ENCODE assay signal across 8 mouse cellular contexts in genomic region chrX:7765281-7765670, GRCm38 (mm10). TPM values are rescaled to one million over a fixed set of nuclear protein-coding genes. Genes with fewer than 3 reads are reported as not detected.
DNase-seq lines count a peak whose midpoint lies in the region; ATAC-seq and TF ChIP-seq lines count a peak whose summit lies in the region.

No protein-coding gene starts in this region.

- no peak for TF ChIP-seq POLR2A in limb, embryonic 14.5 days (IDR thresholded peaks at IDR 0.05; ENCODE audit: borderline replicate concordance, extremely low read depth, insufficient read depth, insufficient read length)

- peak overlapping the region; percentile 43 for H3K9ac ChIP-seq in forebrain, embryonic 14.5 days (ENCODE audit: low read length)
- H3K9ac ChIP-seq in limb, embryonic 14.5 days (ENCODE audit: low read depth, low read length, severe bottlenecking), result no peak overlapping the region
- peak overlapping the region; percentile 6; the same call in 1 of the 2 replicates for H3K9ac ChIP-seq in stomach, embryonic 14.5 days (replicated peaks; ENCODE audit: low read depth, low read length)

- H3K4me3 ChIP-seq in megakaryocyte, embryonic 14.5 days (replicated peaks), result peak overlapping the region; percentile 52
- H3K4me3 ChIP-seq in forebrain, embryonic 14.5 days (ENCODE audit: low read depth, low read length), result peak overlapping the region; percentile 53
- H3K4me3 ChIP-seq in limb, embryonic 14.5 days (replicated peaks; ENCODE audit: low read length), result 0 out of 2 replicates have a peak overlapping the region, but pooled peaks have one; percentile 59
- H3K4me3 ChIP-seq in stomach, embryonic 14.5 days (ENCODE audit: low read depth, low read length), result peak overlapping the region; percentile 6; the same call in 1 of the 2 replicates

- no peak overlapping the region for H3K27ac ChIP-seq in forebrain, embryonic 14.5 days (ENCODE audit: low read depth, low read length)
- no peak overlapping the region for H3K27ac ChIP-seq in limb, embryonic 14.5 days (replicated peaks; ENCODE audit: low read depth, low read length)
- no peak overlapping the region for H3K27ac ChIP-seq in stomach, embryonic 14.5 days (ENCODE audit: low read length)

- WGBS in forebrain, embryonic 14.5 days, result 38% methylated on average over 13 of the region's 13 CpGs
- WGBS in limb, embryonic 14.5 days, result 35% methylated on average over 9 of the region's 13 CpGs
- 24% methylated on average over 13 of the region's 13 CpGs for WGBS in stomach, embryonic 14.5 days

- peaks cover 50% of the 10 kb centered on the region for H3K36me3 ChIP-seq in megakaryocyte, embryonic 14.5 days (replicated peaks; ENCODE audit: low read length)
- peaks cover 18% of the 10 kb centered on the region; the same call in 1 of the 2 replicates for H3K36me3 ChIP-seq in forebrain, embryonic 14.5 days (ENCODE audit: control insufficient read depth, insufficient read depth, low read length)
- peaks cover 29% of the 10 kb centered on the region for H3K36me3 ChIP-seq in limb, embryonic 14.5 days (ENCODE audit: control insufficient read depth, insufficient read depth, low read length)
- H3K36me3 ChIP-seq in stomach, embryonic 14.5 days (ENCODE audit: control insufficient read depth, insufficient read depth, low read length), result peaks cover 4% of the 10 kb centered on the region; the same call in 1 of the 2 replicates

- H3K4me1 ChIP-seq in megakaryocyte, embryonic 14.5 days, result peaks cover 38% of the 10 kb centered on the region
- peaks cover 7% of the 10 kb centered on the region; the same call in 1 of the 2 replicates for H3K4me1 ChIP-seq in forebrain, embryonic 14.5 days (ENCODE audit: control insufficient read depth, insufficient read depth, low read length)
- H3K4me1 ChIP-seq in limb, embryonic 14.5 days (ENCODE audit: control insufficient read depth, insufficient read depth, low read length), result no peaks in the 10 kb centered on the region
- no peaks in the 10 kb centered on the region for H3K4me1 ChIP-seq in stomach, embryonic 14.5 days (ENCODE audit: control insufficient read depth, insufficient read depth, low read length)

- H3K4me2 ChIP-seq in forebrain, embryonic 14.5 days (ENCODE audit: low read length), result peak overlapping the region; percentile 63
- peak overlapping the region; percentile 55 for H3K4me2 ChIP-seq in limb, embryonic 14.5 days (replicated peaks; ENCODE audit: low read depth, low read length, severe bottlenecking)
- H3K4me2 ChIP-seq in stomach, embryonic 14.5 days (replicated peaks; ENCODE audit: low read depth, low read length), result peak overlapping the region; percentile 57

- no peaks in the 10 kb centered on the region for H3K9me3 ChIP-seq in megakaryocyte, embryonic 14.5 days
- H3K9me3 ChIP-seq in forebrain, embryonic 14.5 days (replicated peaks; ENCODE audit: control insufficient read depth, low read length), result no peaks in the 10 kb centered on the region
- H3K9me3 ChIP-seq in limb, embryonic 14.5 days (ENCODE audit: control insufficient read depth, low read length), result no peaks in the 10 kb centered on the region
- H3K9me3 ChIP-seq in stomach, embryonic 14.5 days (ENCODE audit: control insufficient read depth, low read depth, low read length), result no peaks in the 10 kb centered on the region

- ATAC-seq in megakaryocyte, adult 5-6 weeks (ENCODE audit: poor library complexity, severe bottlenecking), result no peak
- no peak for ATAC-seq in forebrain, embryonic 14.5 days
- ATAC-seq in limb, embryonic 14.5 days (ENCODE audit: low FRiP score, low read depth), result no peak
- no peak for ATAC-seq in stomach, embryonic 14.5 days (ENCODE audit: insufficient number of reproducible peaks, insufficient read depth, low FRiP score, low read depth)

- H3K27me3 ChIP-seq in megakaryocyte, embryonic 14.5 days (replicated peaks), result no peaks in the 10 kb centered on the region
- H3K27me3 ChIP-seq in forebrain, embryonic 14.5 days (replicated peaks; ENCODE audit: control insufficient read depth, insufficient read depth, low read length), result no peaks in the 10 kb centered on the region
- H3K27me3 ChIP-seq in limb, embryonic 14.5 days (ENCODE audit: control insufficient read depth, insufficient read depth, low read length), result no peaks in the 10 kb centered on the region
- no peaks in the 10 kb centered on the region for H3K27me3 ChIP-seq in stomach, embryonic 14.5 days (ENCODE audit: control insufficient read depth, insufficient read depth, low read length)

- no peak for DNase-seq in forebrain, embryonic 14.5 days (ENCODE audit: low spot score)
- no peak for DNase-seq in limb, embryonic 14.5 days (ENCODE audit: low spot score)
- no peak for DNase-seq in left cerebral cortex, adult 9 months (ENCODE audit: low spot score in 2 of 2)
- DNase-seq in layer of hippocampus, adult 18-20 months (ENCODE audit: low spot score in 2 of 2), result no peak
- no peak for DNase-seq in cerebellum, postnatal 4 days (ENCODE audit: low spot score in 2 of 2)

RNA-seq across cellular contexts. Expression of gene Tfe3, which starts 2.9 kb away (rescaled TPM):
- polyA plus RNA-seq in megakaryocyte, embryonic 14.5 days (2012; ENCODE audit: insufficient read depth, low replicate concordance), result 17.5 and 17.8 TPM in 2 replicates
- 45.9 and 54.6 TPM in 2 replicates for total RNA-seq in megakaryocyte, adult 5-6 weeks (2015)
- 22.3 and 39.4 TPM in 2 replicates for total RNA-seq in megakaryocyte, adult 5-6 weeks (2017)
- polyA plus RNA-seq in forebrain, embryonic 14.5 days (2014; fragmentation: Nextera tagmentation; extraction: Ambion mirVana), result 16.1 and 23.9 TPM in 2 replicates
- polyA plus RNA-seq in limb, embryonic 14.5 days (2012; rRNA removed), result 24.4 and 25.3 TPM in 2 replicates
- polyA plus RNA-seq in limb, embryonic 14.5 days (2014; fragmentation: Nextera tagmentation; extraction: Ambion mirVana), result 22.1 and 22.2 TPM in 2 replicates
- polyA plus RNA-seq in stomach, embryonic 14.5 days (2014; fragmentation: Nextera tagmentation; extraction: Ambion mirVana), result 20.9 and 22.3 TPM in 2 replicates
- 10 to 100 TPM; 33.7 to 38.7 TPM for total RNA-seq in layer of hippocampus, adult 18-20 months (2021)

RNA-seq across cellular contexts. Expression of gene Ccdc120, which starts 14.6 kb away (rescaled TPM):
- polyA plus RNA-seq in megakaryocyte, embryonic 14.5 days (2012; ENCODE audit: insufficient read depth, low replicate concordance), result 8.5 and 31.6 TPM in 2 replicates
- total RNA-seq in megakaryocyte, adult 5-6 weeks (2015), result not detected in 2 replicates
- not detected in 2 replicates for total RNA-seq in megakaryocyte, adult 5-6 weeks (2017)
- 43.8 and 45.3 TPM in 2 replicates for polyA plus RNA-seq in forebrain, embryonic 14.5 days (2014; fragmentation: Nextera tagmentation; extraction: Ambion mirVana)
- polyA plus RNA-seq in limb, embryonic 14.5 days (2012; rRNA removed), result 25.7 and 38.6 TPM in 2 replicates
- polyA plus RNA-seq in limb, embryonic 14.5 days (2014; fragmentation: Nextera tagmentation; extraction: Ambion mirVana), result 14.9 and 16.0 TPM in 2 replicates
- 18.5 and 24.6 TPM in 2 replicates for polyA plus RNA-seq in stomach, embryonic 14.5 days (2014; fragmentation: Nextera tagmentation; extraction: Ambion mirVana)
- total RNA-seq in layer of hippocampus, adult 18-20 months (2021), result 10 to 100 TPM; 17.6 to 21.5 TPM

RNA-seq across cellular contexts. Expression of gene Gripap1, which starts 24.3 kb away (rescaled TPM):
- polyA plus RNA-seq in megakaryocyte, embryonic 14.5 days (2012; ENCODE audit: insufficient read depth, low replicate concordance), result 7.5 and 16.3 TPM in 2 replicates
- total RNA-seq in megakaryocyte, adult 5-6 weeks (2015), result 39.5 and 55.4 TPM in 2 replicates
- total RNA-seq in megakaryocyte, adult 5-6 weeks (2017), result 70.5 and 81.9 TPM in 2 replicates
- 44.0 and 50.4 TPM in 2 replicates for polyA plus RNA-seq in forebrain, embryonic 14.5 days (2014; fragmentation: Nextera tagmentation; extraction: Ambion mirVana)
- polyA plus RNA-seq in limb, embryonic 14.5 days (2012; rRNA removed), result 60.2 and 63.0 TPM in 2 replicates
- 31.9 and 32.9 TPM in 2 replicates for polyA plus RNA-seq in limb, embryonic 14.5 days (2014; fragmentation: Nextera tagmentation; extraction: Ambion mirVana)
- 35.7 and 41.8 TPM in 2 replicates for polyA plus RNA-seq in stomach, embryonic 14.5 days (2014; fragmentation: Nextera tagmentation; extraction: Ambion mirVana)
- total RNA-seq in layer of hippocampus, adult 18-20 months (2021), result 100 to 1,000 TPM in 1 of 2 experiments, 10 to 100 TPM in 1; 95.3 to 105 TPM

RNA-seq across cellular contexts. Expression of gene Praf2, which starts 37.0 kb away (rescaled TPM):
- 28.2 and 91.3 TPM in 2 replicates for polyA plus RNA-seq in megakaryocyte, embryonic 14.5 days (2012; ENCODE audit: insufficient read depth, low replicate concordance)
- total RNA-seq in megakaryocyte, adult 5-6 weeks (2015), result 7.8 and 20.6 TPM in 2 replicates
- 5.4 and 5.8 TPM in 2 replicates for total RNA-seq in megakaryocyte, adult 5-6 weeks (2017)
- 139 and 145 TPM in 2 replicates for polyA plus RNA-seq in forebrain, embryonic 14.5 days (2014; fragmentation: Nextera tagmentation; extraction: Ambion mirVana)
- polyA plus RNA-seq in limb, embryonic 14.5 days (2012; rRNA removed), result 83.7 and 91.1 TPM in 2 replicates
- polyA plus RNA-seq in limb, embryonic 14.5 days (2014; fragmentation: Nextera tagmentation; extraction: Ambion mirVana), result 89.4 and 92.0 TPM in 2 replicates
- polyA plus RNA-seq in stomach, embryonic 14.5 days (2014; fragmentation: Nextera tagmentation; extraction: Ambion mirVana), result 91.5 and 95.7 TPM in 2 replicates
- total RNA-seq in layer of hippocampus, adult 18-20 months (2021), result 100 to 1,000 TPM in 1 of 2 experiments, 10 to 100 TPM in 1; 97.3 to 100 TPM

RNA-seq across cellular contexts. Expression of gene Gm45208, which starts 43.2 kb away (rescaled TPM):
- polyA plus RNA-seq in megakaryocyte, embryonic 14.5 days (2012; ENCODE audit: insufficient read depth, low replicate concordance), result 12.9 TPM in 1 of 2 replicates, not detected in the other
- not detected in 2 replicates for total RNA-seq in megakaryocyte, adult 5-6 weeks (2015)
- total RNA-seq in megakaryocyte, adult 5-6 weeks (2017), result not detected in 2 replicates
- not detected in 2 replicates for polyA plus RNA-seq in forebrain, embryonic 14.5 days (2014; fragmentation: Nextera tagmentation; extraction: Ambion mirVana)
- 0.50 and 0.85 TPM in 2 replicates for polyA plus RNA-seq in limb, embryonic 14.5 days (2012; rRNA removed)
- polyA plus RNA-seq in limb, embryonic 14.5 days (2014; fragmentation: Nextera tagmentation; extraction: Ambion mirVana), result 0.43 and 0.48 TPM in 2 replicates
- polyA plus RNA-seq in stomach, embryonic 14.5 days (2014; fragmentation: Nextera tagmentation; extraction: Ambion mirVana), result 0.54 TPM in 1 of 2 replicates, not detected in the other
- total RNA-seq in layer of hippocampus, adult 18-20 months (2021), result under 1 TPM in 1 of 2 experiments, not detected in 1; 0.41 TPM

Comparison
In these comparisons a context has a peak if more than half of its experiments do, and no peak if none do; other contexts are left out.
1. H3K4me3 ChIP-seq: peak in every context shown above with its lines; median percentile 59 in limb, embryonic 14.5 days; 53 in forebrain, embryonic 14.5 days; 52 in megakaryocyte, embryonic 14.5 days; 6 in stomach, embryonic 14.5 days.